Mouse (Mus musculus) MEL (cell line): ENCODE data around the gene Olfr12. TPM values are rescaled to one million over a fixed set of nuclear protein-coding genes. Genes with fewer than 3 reads are reported as not detected.
A peak's percentile ranks its signal among the peaks of the same experiment; 100 is the strongest.

Source experiments
- DNase-seq: peaks from one replicate; pipeline ENCODE4 v3.0.0; 2011; ENCODE audit warnings: low read depth, low spot score
- H3K27ac ChIP-seq: 2 replicates; pipeline ENCODE4 v1.5.1; 2012; ENCODE audit warnings: low read depth, mild to moderate bottlenecking, control low read depth, low read length, moderate library complexity; ENCODE audit not compliant: control insufficient read depth
- H3K27me3 ChIP-seq, 2 experiments: fragments of 150-350 bp in 1 of 2; sonication (generic) in 1 of 2; 2 replicates each; pipeline ENCODE4 v1.6.1; 2012; ENCODE audit warnings: low read length in 2 of 2, mild to moderate bottlenecking in 2 of 2, improper control_type of control experiment in 1 of 2, moderate library complexity in 1 of 2; ENCODE audit not compliant: insufficient read depth in 2 of 2, control insufficient read depth in 1 of 2
- H3K36me3 ChIP-seq, 2 experiments: 2 replicates each; pipeline ENCODE4 v1.6.1; 2012 to 2014; ENCODE audit warnings: low read length in 2 of 2, improper control_type of control experiment in 1 of 2, inconsistent platforms in 1 of 2, mild to moderate bottlenecking in 1 of 2; ENCODE audit not compliant: insufficient read depth in 2 of 2, control insufficient read depth in 1 of 2
- H3K4me1 ChIP-seq, 2 experiments: fragments of 150-350 bp in 1 of 2; sonication (generic) in 1 of 2; 2 replicates each; pipeline ENCODE4 v1.6.1; 2012; ENCODE audit warnings: low read length in 2 of 2, improper control_type of control experiment in 1 of 2, mild to moderate bottlenecking in 1 of 2; ENCODE audit not compliant: insufficient read depth in 2 of 2, control insufficient read depth in 1 of 2
- H3K4me3 ChIP-seq, 2 experiments: fragments of 150-350 bp in 1 of 2; sonication (generic) in 1 of 2; 2 replicates each; pipeline ENCODE4 v1.5.1; 2012; ENCODE audit warnings: low read depth in 2 of 2, low read length in 2 of 2, mild to moderate bottlenecking in 2 of 2, moderate library complexity in 2 of 2, control low read depth in 1 of 2, improper control_type of control experiment in 1 of 2; ENCODE audit not compliant: control insufficient read depth in 1 of 2, insufficient read depth in 1 of 2
- H3K79me2 ChIP-seq: 2 replicates; pipeline ENCODE4 v1.6.1; 2012; ENCODE audit warnings: mild to moderate bottlenecking, low read length, moderate library complexity; ENCODE audit not compliant: control insufficient read depth, poor library complexity, insufficient read depth
- H3K9ac ChIP-seq: 2 replicates; pipeline ENCODE4 v1.6.1; 2012; ENCODE audit warnings: low read depth, mild to moderate bottlenecking, control low read depth, low read length, moderate library complexity; ENCODE audit not compliant: control insufficient read depth, poor library complexity, severe bottlenecking
- H3K9me3 ChIP-seq: fragments of 150-350 bp; sonication (generic); replicated peaks from 2 replicates; pipeline ENCODE4 v1.6.1; 2012; ENCODE audit warnings: mild to moderate bottlenecking, low read length, improper control_type of control experiment, moderate library complexity; ENCODE audit not compliant: insufficient read depth
- BHLHE40 ChIP-seq: IDR thresholded peaks from 2 replicates; pipeline ENCODE4 v1.6.1; 2012; ENCODE audit warnings: low read depth, mild to moderate bottlenecking, inconsistent platforms, low read length, improper control_type of control experiment, borderline replicate concordance
- CTCF ChIP-seq, 3 experiments: IDR thresholded peaks in 2 of 3; conservative IDR thresholded peaks in 1 of 3; 2 replicates each; pipeline ENCODE4 v1.5.1; 2011 to 2012; ENCODE audit warnings: low read length in 3 of 3, low read depth in 2 of 3, mild to moderate bottlenecking in 2 of 3, improper control_type of control experiment in 1 of 3, inconsistent platforms in 1 of 3, mixed read lengths in 1 of 3, moderate library complexity in 1 of 3; ENCODE audit not compliant: control insufficient read depth in 1 of 3, insufficient read depth in 1 of 3, poor library complexity in 1 of 3, severe bottlenecking in 1 of 3
- E2F4 ChIP-seq: IDR thresholded peaks from 2 replicates; pipeline ENCODE4 v1.6.1; 2011; ENCODE audit warnings: low read depth, low read length, improper control_type of control experiment, borderline replicate concordance
- ELF1 ChIP-seq: IDR thresholded peaks from 2 replicates; pipeline ENCODE4 v1.6.1; 2014; ENCODE audit warnings: low read depth, mild to moderate bottlenecking, inconsistent platforms, low read length, improper control_type of control experiment, moderate library complexity
- EP300 ChIP-seq, 2 experiments: IDR thresholded peaks; 2 replicates each; pipeline ENCODE4 v1.6.1; 2011; ENCODE audit warnings: improper control_type of control experiment in 2 of 2, low read length in 2 of 2, low read depth in 1 of 2, mild to moderate bottlenecking in 1 of 2
- ETS1 ChIP-seq: IDR thresholded peaks from 2 replicates; pipeline ENCODE4 v1.6.1; 2012; ENCODE audit warnings: low read depth, mild to moderate bottlenecking, inconsistent platforms, low read length, improper control_type of control experiment, moderate library complexity
- GABPA ChIP-seq: IDR thresholded peaks from 2 replicates; pipeline ENCODE4 v1.6.1; 2012; ENCODE audit warnings: low read depth, mild to moderate bottlenecking, inconsistent platforms, low read length, improper control_type of control experiment, moderate library complexity
- HCFC1 ChIP-seq: IDR thresholded peaks from 2 replicates; pipeline ENCODE4 v1.6.1; 2012; ENCODE audit warnings: low read depth, mild to moderate bottlenecking, inconsistent platforms, low read length, improper control_type of control experiment, moderate library complexity
- JUND ChIP-seq: IDR thresholded peaks from 2 replicates; pipeline ENCODE4 v1.6.1; 2011; ENCODE audit warnings: low read depth, mild to moderate bottlenecking, improper control_type of control experiment, low read length
- MAX ChIP-seq: IDR thresholded peaks from 2 replicates; pipeline ENCODE4 v1.6.1; 2011; ENCODE audit warnings: low read length, improper control_type of control experiment
- MAZ ChIP-seq: IDR thresholded peaks from 2 replicates; pipeline ENCODE4 v1.6.1; 2012; ENCODE audit warnings: low read depth, mild to moderate bottlenecking, inconsistent platforms, low read length, improper control_type of control experiment
- MXI1 ChIP-seq: IDR thresholded peaks from 2 replicates; pipeline ENCODE4 v1.6.1; 2011; ENCODE audit warnings: mild to moderate bottlenecking, low read depth, low read length, improper control_type of control experiment
- MYC ChIP-seq: IDR thresholded peaks from 2 replicates; pipeline ENCODE4 v1.6.1; 2011; ENCODE audit warnings: low read depth, mild to moderate bottlenecking, low read length, improper control_type of control experiment, moderate library complexity
- NELFE ChIP-seq: IDR thresholded peaks from 2 replicates; pipeline ENCODE4 v1.6.1; 2011; ENCODE audit warnings: low read depth, low read length, improper control_type of control experiment
- POLR2AphosphoS2 ChIP-seq: IDR thresholded peaks from 2 replicates; pipeline ENCODE4 v1.6.1; 2011; ENCODE audit warnings: low read length, improper control_type of control experiment
- POLR2AphosphoS5 ChIP-seq: IDR thresholded peaks from 2 replicates; pipeline ENCODE4 v1.6.1; 2012; ENCODE audit warnings: low read depth, borderline replicate concordance, mild to moderate bottlenecking, inconsistent platforms, low read length, moderate library complexity, mixed read lengths
- RAD21 ChIP-seq: IDR thresholded peaks from 2 replicates; pipeline ENCODE4 v1.6.1; 2011; ENCODE audit warnings: mild to moderate bottlenecking, low read depth, low read length, improper control_type of control experiment
- RCOR1 ChIP-seq: IDR thresholded peaks from 2 replicates; pipeline ENCODE4 v1.6.1; 2012; ENCODE audit warnings: low read depth, mild to moderate bottlenecking, inconsistent platforms, low read length, improper control_type of control experiment
- SIN3A ChIP-seq: IDR thresholded peaks from 2 replicates; pipeline ENCODE4 v1.6.1; 2012; ENCODE audit warnings: low read length, improper control_type of control experiment, inconsistent platforms
- SMC3 ChIP-seq: IDR thresholded peaks from 2 replicates; pipeline ENCODE4 v1.6.1; 2011; ENCODE audit warnings: low read depth, low read length, improper control_type of control experiment
- TBP ChIP-seq: IDR thresholded peaks from 2 replicates; pipeline ENCODE4 v1.8.0; 2011; ENCODE audit warnings: low read depth, low read length, improper control_type of control experiment
- ZC3H11A ChIP-seq: IDR thresholded peaks from 2 replicates; pipeline ENCODE4 v1.6.1; 2012; ENCODE audit warnings: low read depth, mild to moderate bottlenecking, inconsistent platforms, low read length, improper control_type of control experiment
- ZMIZ1 ChIP-seq: IDR thresholded peaks from 2 replicates; pipeline ENCODE4 v1.6.1; 2012; ENCODE audit warnings: low read depth, mild to moderate bottlenecking, inconsistent platforms, low read length, improper control_type of control experiment, moderate library complexity
- polyA plus RNA-seq, 2 experiments: library from polyadenylated mRNA; stranded (reverse) in 1 of 2; unstranded in 1 of 2; fragments of >175 nt in 1 of 2; fragments of >200 nt in 1 of 2; gene quantifications; 2 replicates each; pipeline versions ENCODE4 v1.2.1 to v1.2.4; 2012; ENCODE audit warnings: low replicate concordance in 2 of 2, low read depth in 1 of 2; ENCODE audit not compliant: insufficient read length in 2 of 2, insufficient read depth in 1 of 2, missing spikeins in 1 of 2
- total RNA-seq: library from RNA; depleted of rRNA; stranded (reverse); fragments of 300-350 nt; gene quantifications from 2 replicates; pipeline ENCODE4 v1.2.3, GENCODE M21; 2012

Olfr12 gene
- total and polyA plus RNA-seq, 3 experiments: not detected

- H3K27me3 ChIP-seq: no peaks in the 10 kb centered on the region
- peak within 1 kb of the TSS; percentile 53 to 64 for H3K4me3 ChIP-seq
- no peaks in the 10 kb centered on the region for H3K9me3 ChIP-seq
- peak within 1 kb of the TSS; percentile 65 for H3K9ac ChIP-seq
- TF ChIP-seq MXI1 (peak; percentile 64; the same call in 1 of the 2 replicates), BHLHE40 (peak; percentile 47), CTCF (IDR thresholded peaks at IDR 0.05 in 2 of 3, conservative IDR thresholded peaks at IDR 0.05 in 1 of 3; ENCODE audit: control insufficient read depth in 1 of 3, insufficient read depth in 1 of 3, low read depth in 2 of 3, low read length in 3 of 3, poor library complexity in 1 of 3, severe bottlenecking in 1 of 3) (peak; percentile 92 to 99 (median 99); a peak in 5 of 6 replicates), SIN3A (peak; percentile 84), HCFC1 (peak; percentile 45; the same call in 1 of the 2 replicates), ETS1 (peak; percentile 84), ZMIZ1 (no peak), MAZ (peak; percentile 49; the same call in 1 of the 2 replicates), EP300 (IDR thresholded peaks at IDR 0.05; ENCODE audit: low read depth in 1 of 2, low read length in 2 of 2) (peak; percentile 5 to 6; a peak in 1 of 4 replicates), MYC (no peak; the same call in 1 of the 2 replicates), ELF1 (no peak; the same call in 1 of the 2 replicates), RAD21 (peak; percentile 94), MAX (peak; percentile 55), ZC3H11A (peak; percentile 84), SMC3 (peak; percentile 89), RCOR1 (peak; percentile 51)
- peaks cover 0 to 7% of the 10 kb centered on the region in 2 experiments; a peak in 2 of 4 replicates for H3K36me3 ChIP-seq
- H3K27ac ChIP-seq: peak within 1 kb of the TSS; percentile 84
- peaks cover 3 to 7% of the 10 kb centered on the region in 2 experiments for H3K4me1 ChIP-seq
- H3K79me2 ChIP-seq: no peaks in the 10 kb centered on the region; the same call in 1 of the 2 replicates
- peak; percentile 95 for DNase-seq
Observed at GRCm38 (mm10) chr1:92648673-92649072, 31.1 kb downstream of the Olfr12 start, which contains the start of gene Otos. Otos (minus strand) TSS chr1:92648841.

DNA sequence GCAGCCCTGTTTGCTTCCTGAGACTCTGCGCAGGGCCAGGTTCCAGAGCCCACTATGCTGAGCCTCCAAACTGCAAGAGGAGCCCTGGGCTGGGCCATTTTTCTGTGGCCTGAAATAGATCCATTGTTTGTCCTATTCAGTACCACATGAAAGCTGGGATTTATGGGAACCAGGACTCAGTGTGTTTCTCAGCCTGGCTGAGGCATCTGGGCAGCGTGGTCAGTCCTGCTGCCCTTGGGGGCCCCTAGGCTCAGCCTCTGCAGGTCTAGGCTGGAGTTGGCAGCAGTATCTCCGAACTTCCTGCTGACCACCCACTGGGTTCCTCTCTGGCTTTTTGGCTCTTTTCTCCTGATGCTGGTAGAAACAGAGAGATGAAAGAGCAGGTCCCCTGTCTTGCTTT, 33.9 kb downstream of the Olfr12 start:
- H3K9me3 ChIP-seq: no peaks in the 10 kb centered on the region

More for the DNA sequence above, 33.9 kb downstream of the Olfr12 start:
- DNase-seq: no peak
- Histone ChIP-seq H3K4me1 (peaks cover 3 to 7% of the 10 kb centered on the region in 2 experiments), H3K27me3 (no peaks in the 10 kb centered on the region), H3K27ac (no peak overlapping the region), H3K4me3 (no peak overlapping the region), H3K79me2 (no peaks in the 10 kb centered on the region; the same call in 1 of the 2 replicates), H3K9ac (no peak overlapping the region), H3K36me3 (peaks cover 0 to 7% of the 10 kb centered on the region in 2 experiments; a peak in 2 of 4 replicates)
- no peak for TF ChIP-seq NELFE
- no peak for TF ChIP-seq RCOR1
- TF ChIP-seq JUND: no peak
- TF ChIP-seq POLR2AphosphoS2: no peak
- no peak for TF ChIP-seq BHLHE40
- TF ChIP-seq MYC: no peak
- TF ChIP-seq SMC3: no peak
- no peak for TF ChIP-seq ZMIZ1
- no peak for TF ChIP-seq E2F4
- TF ChIP-seq ZC3H11A: no peak
- TF ChIP-seq GABPA: no peak
- no peak for TF ChIP-seq HCFC1
- TF ChIP-seq ETS1: no peak
- no peak for TF ChIP-seq TBP
- TF ChIP-seq POLR2AphosphoS5: no peak
